In genomic region chr1:55836750-55837149, GRCm38 (mm10) we compare ENCODE assay signal across 30 mouse cellular contexts.
DNase-seq lines count a peak whose midpoint lies in the region; ATAC-seq and TF ChIP-seq lines count a peak whose summit lies in the region.
"Had no signal": no experiment of that assay in that cellular context is flagged by ENCODE, and none has a peak within 500 bp of the region (broad histone marks: within the 10 kb centered on the region; RNA-seq: fewer than 3 reads in every experiment).

No protein-coding gene starts in this region.

- H3K9ac ChIP-seq in MEL (ENCODE audit: control insufficient read depth, low read depth, low read length, poor library complexity, severe bottlenecking) = no peak overlapping the region
- H3K9ac ChIP-seq: forebrain, postnatal 0 days; heart, embryonic 12.5 days; hindbrain, embryonic 13.5 days; limb, embryonic 15.5 days; liver, embryonic 15.5 days; midbrain, embryonic 13.5 days; neural tube, embryonic 12.5 days; stomach, embryonic 15.5 days had no signal

- DNase-seq in layer of hippocampus, adult 2 months (ENCODE audit: low spot score in 2 of 2) = no peak
- no peak for DNase-seq in layer of hippocampus, postnatal 10 days (ENCODE audit: low spot score in 2 of 2)
- DNase-seq in 3134 (ENCODE audit: extremely low read depth, insufficient read length, low spot score) (peak; percentile 60), MEL (ENCODE audit: low read depth, low spot score) (peak; percentile 2)
- DNase-seq in ovary, adult 18-20 months (ENCODE audit: low spot score) = no peak
- no peak for DNase-seq in ovary, postnatal 14 days (ENCODE audit: low spot score)
- DNase-seq in heart, adult 8-10 months (ENCODE audit: low spot score) = no peak
- DNase-seq: adrenal gland, postnatal 25 days; B cell, adult 2 months; cerebellum, adult 11-12 months; cerebellum, adult 9-11 months; forebrain, postnatal 0 days; heart, postnatal 4 days; kidney, adult 8-10 months; kidney, postnatal 4 days; retina, postnatal 1 day; right cerebral cortex, postnatal 14 days had no signal

- no peak for TF ChIP-seq CTCF in layer of hippocampus, adult 2 months (conservative IDR thresholded peaks at IDR 0.05)
- no peak for TF ChIP-seq CTCF in MEL (IDR thresholded peaks at IDR 0.05 in 2 of 3, conservative IDR thresholded peaks at IDR 0.05 in 1 of 3; ENCODE audit: control insufficient read depth in 1 of 3, insufficient read depth in 1 of 3, low read depth in 2 of 3, low read length in 3 of 3, poor library complexity in 1 of 3, severe bottlenecking in 1 of 3)

- H3K36me3 ChIP-seq in MEL (ENCODE audit: control insufficient read depth in 1 of 2, insufficient read depth in 2 of 2, low read length in 2 of 2) = no peaks in the 10 kb centered on the region
- H3K36me3 ChIP-seq: heart, embryonic 12.5 days; hindbrain, embryonic 13.5 days; limb, embryonic 10.5 days; limb, embryonic 15.5 days; liver, embryonic 15.5 days; midbrain, embryonic 13.5 days; neural tube, embryonic 12.5 days; stomach, embryonic 15.5 days had no signal

- H3K4me1 ChIP-seq in MEL (ENCODE audit: control insufficient read depth in 1 of 2, insufficient read depth in 2 of 2, low read length in 2 of 2) = no peaks in the 10 kb centered on the region
- H3K4me1 ChIP-seq: heart, embryonic 12.5 days; hindbrain, embryonic 13.5 days; limb, embryonic 10.5 days; limb, embryonic 15.5 days; liver, embryonic 15.5 days; midbrain, embryonic 13.5 days; neural tube, embryonic 12.5 days; stomach, embryonic 15.5 days had no signal

- TF ChIP-seq EP300 in MEL (IDR thresholded peaks at IDR 0.05; ENCODE audit: low read depth in 1 of 2, low read length in 2 of 2) = no peak

- H3K79me2 ChIP-seq in MEL (ENCODE audit: control insufficient read depth, insufficient read depth, low read length, poor library complexity) = no peaks in the 10 kb centered on the region

- H3K27me3 ChIP-seq in MEL (ENCODE audit: control insufficient read depth in 1 of 2, insufficient read depth in 2 of 2, low read length in 2 of 2) = no peaks in the 10 kb centered on the region
- H3K27me3 ChIP-seq: heart, embryonic 12.5 days; hindbrain, embryonic 13.5 days; limb, embryonic 15.5 days; liver, embryonic 15.5 days; midbrain, embryonic 13.5 days; neural tube, embryonic 12.5 days; Patski; stomach, embryonic 15.5 days had no signal

- H3K4me3 ChIP-seq in layer of hippocampus, adult 2 months = no peak overlapping the region
- H3K4me3 ChIP-seq in MEL (ENCODE audit: control insufficient read depth in 1 of 2, insufficient read depth in 1 of 2, low read depth in 2 of 2, low read length in 2 of 2) = no peak overlapping the region
- H3K4me3 ChIP-seq: erythroblast, embryonic 14.5 days; heart, embryonic 12.5 days; hindbrain, embryonic 13.5 days; limb, embryonic 10.5 days; limb, embryonic 15.5 days; liver, embryonic 15.5 days; midbrain, embryonic 13.5 days; neural tube, embryonic 12.5 days; stomach, embryonic 15.5 days had no signal

- ATAC-seq in granulocyte monocyte progenitor cell, adult 5-6 weeks (replicated peaks; ENCODE audit: poor library complexity, severe bottlenecking) = peak; percentile 66
- ATAC-seq: intestine, embryonic 16.5 days; midbrain, embryonic 13.5 days; Patski had no signal

- TF ChIP-seq POLR2A in MEL (IDR thresholded peaks at IDR 0.05; ENCODE audit: control insufficient read depth in 1 of 2, insufficient read depth in 1 of 2, low read depth in 1 of 2, low read length in 2 of 2, poor library complexity in 1 of 2) = no peak

- TF ChIP-seq RAD21 in MEL (IDR thresholded peaks at IDR 0.05; ENCODE audit: low read depth, low read length) = no peak

- H3K9me3 ChIP-seq in MEL (replicated peaks; ENCODE audit: insufficient read depth, low read length) = no peaks in the 10 kb centered on the region
- H3K9me3 ChIP-seq: heart, embryonic 12.5 days; hindbrain, embryonic 13.5 days; limb, embryonic 10.5 days; limb, embryonic 15.5 days; liver, embryonic 15.5 days; midbrain, embryonic 13.5 days; neural tube, embryonic 12.5 days; stomach, embryonic 15.5 days had no signal

- peak overlapping the region; percentile 68; the same call in 1 of the 2 replicates for H3K27ac ChIP-seq in layer of hippocampus, adult 2 months
- H3K27ac ChIP-seq in MEL (ENCODE audit: control insufficient read depth, low read depth, low read length) = no peak overlapping the region
- H3K27ac ChIP-seq: hindbrain, embryonic 13.5 days; kidney, postnatal 0 days; limb, embryonic 10.5 days; limb, embryonic 15.5 days; liver, embryonic 15.5 days; midbrain, embryonic 13.5 days; neural tube, embryonic 12.5 days; stomach, embryonic 15.5 days had no signal

TF ChIP-seq in MEL, 35 proteins besides CTCF, POLR2A, EP300 and RAD21:
- TF ChIP-seq TAL1 (IDR thresholded peaks at IDR 0.05; ENCODE audit: low read length) (no peak), ZMIZ1 (IDR thresholded peaks at IDR 0.05; ENCODE audit: low read depth, low read length) (no peak), GABPA (IDR thresholded peaks at IDR 0.05; ENCODE audit: low read depth, low read length) (no peak), E2F4 (IDR thresholded peaks at IDR 0.05; ENCODE audit: borderline replicate concordance, low read depth, low read length) (no peak), JUND (IDR thresholded peaks at IDR 0.05; ENCODE audit: low read depth, low read length) (no peak), MXI1 (IDR thresholded peaks at IDR 0.05; ENCODE audit: low read depth, low read length) (no peak), CHD1 (IDR thresholded peaks at IDR 0.05; ENCODE audit: low read depth, low read length) (no peak), ZKSCAN1 (IDR thresholded peaks at IDR 0.05; ENCODE audit: low read depth, low read length) (no peak), RCOR1 (IDR thresholded peaks at IDR 0.05; ENCODE audit: low read depth, low read length) (no peak)
TF ChIP-seq in MEL: peak in this region for 0.

Comparison
In these comparisons a context has a peak if more than half of its experiments do, and no peak if none do; other contexts are left out.
1. DNase-seq: peak in 3134 (single experiment) and MEL (single experiment); none in layer of hippocampus, adult 2 months (0 of 2), layer of hippocampus, postnatal 10 days (0 of 2), ovary, adult 18-20 months (single experiment), ovary, postnatal 14 days (single experiment) and heart, adult 8-10 months (single experiment).